Mouse (Mus musculus) heart, postnatal 0 days (tissue): ENCODE data around the gene Rnf7.

Experiments used
- CTCF ChIP-seq: IDR thresholded peaks from 2 replicates; pipeline ENCODE4 v1.5.1; 2016; ENCODE audit warnings: antibody characterized with exemption, control low read depth, low read depth
- EP300 ChIP-seq: IDR thresholded peaks from 2 replicates; pipeline ENCODE4 v1.6.1; 2016; ENCODE audit warnings: antibody characterized with exemption, low read depth

- TF ChIP-seq CTCF (no peak), EP300 (no peak)
Measured at GRCm38 (mm10) chr9:96438334-96438871, 40.1 kb downstream of the Rnf7 start.
